In genomic region chr13:63397420-63397819, GRCm38 (mm10) we compare ENCODE assay signal across 15 mouse cellular contexts.
DNase-seq lines count a peak whose midpoint lies in the region.
"Had no signal": no experiment of that assay in that cellular context is flagged by ENCODE, and none has a peak within 500 bp of the region (broad histone marks: within the 10 kb centered on the region; RNA-seq: fewer than 3 reads in every experiment).

No protein-coding gene starts in this region.

- intact Hi-C loops in left cerebral cortex, postnatal 10 days (cut with DNase I): no loop called here

- peak; percentile 9 for DNase-seq in adrenal gland, postnatal 14 days
- no peak for DNase-seq in adrenal gland, adult 8-10 months
- DNase-seq in kidney, adult 18-20 months: peak; percentile 54
- DNase-seq in kidney, postnatal 4 days: no peak
- DNase-seq in urinary bladder, postnatal 14 days (ENCODE audit: low spot score): peak; percentile 11
- DNase-seq in urinary bladder, postnatal 25 days (ENCODE audit: low spot score): no peak
- no peak for DNase-seq in cerebellum, adult 9-10 months
- DNase-seq in left cerebral cortex, postnatal 10 days (ENCODE audit: extremely low spot score in 1 of 2, low spot score in 2 of 2): no peak
- DNase-seq: adrenal gland, postnatal 25 days; cerebellum, adult 8-10 months; gastrocnemius, postnatal 14 days; layer of hippocampus, postnatal 36 days; liver; spleen, adult 18-20 months; thymus, adult 2 months had no signal

Comparison
In these comparisons a context has a peak if more than half of its experiments do, and no peak if none do; other contexts are left out.
1. DNase-seq: peak in adrenal gland, postnatal 14 days (single experiment), kidney, adult 18-20 months (single experiment) and urinary bladder, postnatal 14 days (single experiment); none in adrenal gland, adult 8-10 months (single experiment), kidney, postnatal 4 days (0 of 2), urinary bladder, postnatal 25 days (single experiment), cerebellum, adult 9-10 months (single experiment) and left cerebral cortex, postnatal 10 days (0 of 2).